Mouse (Mus musculus): ENCODE measurements at regions not wholly inside any gene's neighbourhood (a gene's known extent, or its start where the extent isn't known, plus 50 kb on each side); places are given as distances from the start of the nearest gene placed in this dataset.
A peak's percentile ranks its signal among the peaks of the same experiment; 100 is the strongest.

DNA sequence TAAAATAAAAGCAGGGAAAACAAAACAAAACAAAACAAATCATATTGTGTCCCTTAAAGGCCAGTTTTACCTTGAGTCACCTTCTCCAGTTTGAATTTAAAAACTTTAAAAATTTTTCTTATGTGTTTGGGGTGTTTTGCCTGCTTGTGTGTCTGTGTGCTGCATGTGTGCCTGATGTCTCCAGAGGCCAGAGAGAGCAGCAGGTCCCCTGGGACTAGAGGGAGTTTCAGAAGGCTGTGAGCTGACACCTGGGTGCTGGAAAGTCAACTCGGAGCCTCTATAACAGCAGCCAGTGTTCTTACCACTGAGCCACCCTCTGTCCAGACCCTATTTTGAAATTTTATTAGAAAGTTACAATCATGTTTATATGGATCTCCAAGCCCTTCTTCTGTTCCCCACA is 77.8 kb upstream of the Ptpn1 start:
- TF ChIP-seq GATA4 (IDR thresholded peaks at IDR 0.05; ENCODE audit: insufficient replicate concordance, low read length) = no peak

DNA sequence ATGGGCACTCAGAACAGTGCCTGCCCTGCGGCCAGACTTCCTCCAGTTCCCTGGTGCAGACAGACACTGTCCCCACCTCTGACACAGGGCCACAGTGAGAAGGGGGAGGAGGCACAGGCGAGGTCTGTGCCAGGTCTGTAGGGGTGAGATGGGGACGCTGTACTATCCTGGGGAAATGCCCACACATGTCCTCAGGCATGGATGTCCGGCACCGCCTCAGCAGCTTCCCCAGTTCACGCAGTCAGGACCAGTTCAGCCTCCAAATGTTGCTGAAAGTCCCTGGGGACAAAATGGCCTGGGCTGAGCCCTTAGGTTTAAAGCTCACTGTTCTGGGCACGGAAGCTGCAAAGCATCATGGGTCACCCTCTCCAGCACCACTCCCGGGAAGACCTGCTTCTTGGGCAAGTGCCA is 78.4 kb upstream of the Ptpn1 start:
- TF ChIP-seq GATA4 (IDR thresholded peaks at IDR 0.05; ENCODE audit: insufficient replicate concordance, low read length) = no peak; the same call in 1 of the 2 replicates

DNA sequence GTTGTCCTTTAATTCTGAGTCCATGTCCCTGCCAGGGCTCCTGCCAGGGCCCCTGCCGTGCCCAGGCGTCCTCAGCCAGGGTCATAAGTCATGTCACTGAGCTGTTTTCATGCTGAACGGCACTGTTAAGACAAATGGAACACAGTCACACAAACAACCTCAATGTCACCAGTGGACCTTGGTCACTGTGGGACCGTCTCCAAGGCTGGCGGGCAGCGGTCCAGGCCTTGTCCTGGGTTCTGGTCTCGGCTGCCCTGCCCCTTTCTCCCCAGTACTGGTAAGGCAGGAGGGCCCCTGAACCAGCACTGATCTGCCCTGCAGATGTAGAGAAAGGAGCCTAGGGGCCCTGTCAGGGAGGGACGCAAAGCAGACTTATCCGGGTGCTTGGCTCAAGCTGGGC is 79.3 kb upstream of the Ptpn1 start:
- TF ChIP-seq GATA4 (IDR thresholded peaks at IDR 0.05; ENCODE audit: insufficient replicate concordance, low read length) = no peak

DNA sequence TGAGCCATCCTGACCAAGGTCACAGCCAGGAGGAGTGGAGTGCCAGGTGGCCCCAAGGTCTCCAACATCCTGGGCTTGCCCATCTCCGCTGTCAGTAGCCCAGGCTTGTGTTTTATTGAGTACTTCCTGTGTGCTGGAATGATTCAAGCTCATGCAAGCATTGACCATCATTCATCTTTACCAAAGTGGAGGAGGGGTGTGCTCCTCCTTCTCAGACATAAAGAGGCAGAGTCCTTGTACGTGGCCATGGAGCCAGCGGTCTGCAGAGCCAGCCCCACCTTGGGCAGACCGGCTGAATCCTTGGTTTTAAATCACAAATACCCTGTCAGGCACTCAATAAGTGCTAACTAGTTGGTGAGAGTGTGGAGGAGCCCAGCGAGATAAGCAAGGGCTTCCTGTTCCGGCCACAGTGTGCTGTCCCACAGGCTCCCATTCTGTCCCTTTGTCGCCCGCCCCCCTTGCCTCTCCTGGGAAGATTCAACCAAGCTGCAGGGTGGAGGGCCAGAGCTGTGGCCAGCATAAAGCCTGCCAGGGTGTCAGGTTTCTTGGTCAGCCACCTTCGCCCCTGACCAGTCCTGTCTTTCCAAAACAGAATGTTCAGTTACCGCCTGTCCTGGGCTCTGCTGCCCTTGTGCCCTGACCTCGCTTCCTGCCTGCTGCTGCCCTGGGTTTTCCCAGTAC is 80.5 kb upstream of the Ptpn1 start:
- peak; percentile 91; the same call in 1 of the 2 replicates for TF ChIP-seq GATA4 (IDR thresholded peaks at IDR 0.05; ENCODE audit: insufficient replicate concordance, low read length)

DNA sequence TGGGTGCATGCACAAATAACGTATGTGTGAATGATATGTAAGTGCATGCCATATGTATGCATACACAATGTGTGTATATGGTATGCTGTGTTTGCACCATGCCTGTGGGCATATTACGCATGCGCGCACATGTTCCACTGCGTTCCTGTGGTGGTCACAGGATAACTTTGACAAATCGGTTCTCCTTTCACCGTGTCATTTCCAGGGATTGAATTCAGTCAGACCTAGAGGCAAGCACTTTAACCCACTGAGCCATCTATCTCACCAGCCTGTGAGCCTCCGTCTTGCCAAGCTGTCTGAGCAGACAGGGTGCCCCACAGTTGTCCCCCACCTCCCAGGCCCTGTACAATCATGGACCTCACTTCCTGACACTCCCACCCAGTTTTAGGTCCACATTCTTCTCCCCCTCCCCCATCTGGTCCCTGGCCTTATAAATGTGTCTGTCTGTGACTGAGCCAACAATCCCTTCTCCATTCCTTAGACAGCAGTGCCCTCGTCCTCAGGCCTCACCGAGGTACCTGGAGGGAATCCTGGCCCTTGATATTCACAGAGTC is 81.8 kb upstream of the Ptpn1 start:
- no peak for TF ChIP-seq GATA4 (IDR thresholded peaks at IDR 0.05; ENCODE audit: insufficient replicate concordance, low read length)

DNA sequence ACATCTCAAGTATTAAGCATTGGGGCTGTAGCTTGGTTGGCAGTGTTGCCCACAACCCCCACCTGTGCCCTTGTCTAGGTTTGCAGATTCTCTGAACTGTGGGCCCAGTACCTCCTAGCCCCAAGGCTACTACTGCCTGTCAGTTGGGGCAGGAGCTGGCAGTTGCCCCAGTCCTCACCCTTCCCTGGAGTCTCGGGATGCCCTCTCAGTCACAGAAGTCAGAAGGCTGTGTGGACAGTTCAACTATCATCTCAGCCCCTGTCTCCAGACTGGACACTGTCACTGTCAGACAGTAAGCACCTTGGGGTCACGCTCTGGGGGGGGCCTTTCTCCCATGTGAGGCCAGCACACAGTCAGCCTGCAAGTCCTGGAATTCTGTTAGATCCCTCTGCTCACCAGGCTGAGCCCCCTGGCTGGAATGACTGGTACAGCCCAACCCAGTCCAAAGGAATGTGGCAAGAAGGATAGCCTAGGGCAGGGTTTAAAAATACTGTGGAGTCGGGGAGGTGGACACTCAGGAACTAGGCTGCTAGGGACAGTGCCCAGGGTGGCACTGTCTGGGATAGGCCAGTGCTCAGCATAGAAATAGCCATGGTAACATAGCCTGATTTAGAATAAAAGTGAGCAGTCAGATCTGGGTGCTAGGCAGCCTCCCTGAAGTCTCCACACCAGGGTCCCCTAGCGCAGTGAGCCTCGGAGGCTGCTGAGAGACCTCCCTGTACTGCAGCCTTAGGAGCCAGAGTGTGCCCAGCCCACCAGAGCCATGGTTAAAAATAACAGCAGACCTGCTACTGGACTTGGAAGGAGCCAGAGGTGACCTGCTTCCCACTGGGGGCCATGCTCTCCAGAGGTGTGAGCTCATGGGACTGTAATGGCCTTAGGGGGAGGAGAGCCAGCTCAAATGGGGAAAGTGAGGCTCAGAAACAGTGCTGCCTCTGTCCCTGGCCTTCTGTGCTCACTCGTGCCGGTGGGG is 83.1 kb upstream of the Ptpn1 start:
- TF ChIP-seq GATA4 (IDR thresholded peaks at IDR 0.05; ENCODE audit: insufficient replicate concordance, low read length) = no peak

DNA sequence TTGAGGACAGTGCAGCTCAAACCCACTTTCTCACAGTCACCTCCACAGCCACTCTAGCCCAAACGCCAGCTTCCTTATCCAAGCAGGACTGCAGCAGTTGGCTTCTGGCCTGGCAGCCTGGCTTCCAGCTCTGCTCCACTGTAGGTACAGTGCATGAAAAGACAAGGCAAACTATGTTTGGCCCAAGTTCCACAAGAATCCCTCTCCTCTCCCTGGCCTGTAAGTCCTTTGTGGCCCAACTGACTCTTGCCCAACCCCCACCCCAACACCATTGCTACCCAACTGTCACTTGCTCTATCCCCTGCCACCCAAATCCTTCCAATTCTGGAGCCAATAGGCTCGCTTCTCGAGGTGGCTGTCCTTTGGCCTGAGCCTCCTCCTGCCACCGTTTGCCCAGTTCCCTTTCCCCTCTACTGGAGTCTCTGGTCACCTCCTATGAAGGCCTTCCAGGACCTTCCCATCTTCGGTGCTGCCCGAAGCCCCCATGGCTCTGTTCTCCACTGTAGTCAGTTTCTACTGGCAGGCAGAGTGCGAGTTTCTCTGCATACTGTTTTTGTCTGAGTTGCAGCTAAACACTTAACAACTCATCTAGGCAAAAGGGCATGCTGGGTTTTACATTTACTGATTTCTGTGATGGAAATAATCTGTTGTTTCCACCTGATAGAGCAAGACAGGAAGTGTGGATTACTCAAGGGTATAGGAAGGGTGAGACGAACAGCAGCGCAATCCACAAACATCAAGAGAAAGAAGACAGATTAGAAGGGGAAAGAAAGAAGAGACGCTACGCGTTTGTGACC is 84.4 kb upstream of the Ptpn1 start:
- no peak for TF ChIP-seq GATA4 (IDR thresholded peaks at IDR 0.05; ENCODE audit: insufficient replicate concordance, low read length)

DNA sequence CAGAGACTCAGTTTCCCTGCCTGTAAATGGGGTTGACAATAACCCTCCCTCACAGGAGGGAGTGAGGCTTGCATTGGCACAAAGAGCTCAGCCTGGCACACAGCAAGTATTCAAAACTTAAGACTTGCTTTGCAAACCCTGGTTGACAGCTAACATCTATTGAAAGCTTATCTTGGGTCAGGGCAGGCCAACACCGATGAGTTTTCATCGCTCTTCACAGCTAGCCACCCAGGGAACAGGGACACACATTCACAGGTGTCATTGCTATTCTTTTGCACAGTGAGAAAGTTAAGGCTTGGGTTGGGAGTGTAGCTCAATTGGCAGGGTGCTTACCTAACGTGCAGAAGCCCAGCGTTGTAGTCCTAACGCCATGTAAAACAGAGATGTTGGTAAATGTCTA is 86.5 kb upstream of the Ptpn1 start:
- TF ChIP-seq GATA4 (IDR thresholded peaks at IDR 0.05; ENCODE audit: insufficient replicate concordance, low read length) = no peak

DNA sequence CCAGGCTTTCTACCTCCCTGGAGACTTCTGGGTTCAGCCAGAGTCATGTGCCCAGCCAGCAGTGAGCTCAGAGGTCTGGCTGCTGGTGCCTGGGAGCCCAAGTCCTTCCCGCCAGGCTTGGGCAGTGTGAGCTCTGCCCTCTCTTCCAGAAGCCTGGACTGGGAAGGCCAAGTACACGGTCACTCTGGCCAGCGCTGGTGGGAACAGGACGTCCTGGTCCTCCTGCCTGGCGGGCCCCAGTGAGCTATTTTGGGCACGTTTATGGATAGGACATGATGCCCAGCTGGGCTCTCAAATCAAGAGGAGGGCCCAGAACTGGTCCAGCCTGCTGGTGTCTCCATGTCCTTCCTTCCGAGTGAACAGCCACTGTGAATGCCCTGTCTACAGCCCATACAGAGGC is 87.3 kb upstream of the Ptpn1 start:
- TF ChIP-seq GATA4 (IDR thresholded peaks at IDR 0.05; ENCODE audit: insufficient replicate concordance, low read length) = peak; percentile 61; the same call in 1 of the 2 replicates

DNA sequence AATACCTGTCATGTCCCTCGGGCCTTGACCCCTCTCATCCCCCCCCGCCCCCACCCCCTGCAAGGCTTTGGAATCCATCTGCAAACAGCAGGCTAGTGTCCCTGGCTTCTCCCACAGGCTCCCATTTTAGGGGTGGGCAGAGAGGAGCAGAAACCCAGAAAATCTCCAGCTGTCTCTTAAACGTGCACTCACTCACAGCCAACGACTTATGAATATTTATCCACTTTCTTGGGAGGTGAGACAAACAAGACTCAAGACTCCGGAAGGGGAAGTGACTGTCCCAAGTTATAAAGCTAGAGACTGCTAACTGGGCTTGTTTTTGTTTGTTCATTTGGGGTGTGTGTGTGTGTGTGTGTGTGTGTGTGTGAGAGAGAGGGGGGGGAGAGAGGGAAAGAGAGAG is 87.9 kb upstream of the Ptpn1 start:
- no peak for TF ChIP-seq GATA4 (IDR thresholded peaks at IDR 0.05; ENCODE audit: insufficient replicate concordance, low read length)

DNA sequence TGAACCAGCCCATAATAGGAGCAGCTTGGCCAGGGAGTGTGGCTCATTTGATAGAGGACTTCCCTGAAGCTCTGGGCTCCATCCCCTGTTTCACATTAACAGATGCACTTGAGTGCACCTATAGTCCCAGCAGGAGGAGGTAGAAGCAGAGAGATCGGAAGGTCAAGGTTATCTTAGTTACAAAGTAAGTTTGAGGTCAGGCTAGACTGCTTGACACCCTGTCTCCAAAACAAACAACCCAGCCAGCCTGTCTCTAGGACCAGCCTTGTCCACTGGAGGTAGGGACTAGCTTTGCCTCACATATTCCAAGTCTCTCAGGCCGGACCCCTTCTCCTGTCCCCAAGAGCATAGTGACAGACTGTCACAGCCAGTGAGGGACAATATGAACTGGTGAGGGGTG is 88.9 kb upstream of the Ptpn1 start:
- no peak for TF ChIP-seq GATA4 (IDR thresholded peaks at IDR 0.05; ENCODE audit: insufficient replicate concordance, low read length)

DNA sequence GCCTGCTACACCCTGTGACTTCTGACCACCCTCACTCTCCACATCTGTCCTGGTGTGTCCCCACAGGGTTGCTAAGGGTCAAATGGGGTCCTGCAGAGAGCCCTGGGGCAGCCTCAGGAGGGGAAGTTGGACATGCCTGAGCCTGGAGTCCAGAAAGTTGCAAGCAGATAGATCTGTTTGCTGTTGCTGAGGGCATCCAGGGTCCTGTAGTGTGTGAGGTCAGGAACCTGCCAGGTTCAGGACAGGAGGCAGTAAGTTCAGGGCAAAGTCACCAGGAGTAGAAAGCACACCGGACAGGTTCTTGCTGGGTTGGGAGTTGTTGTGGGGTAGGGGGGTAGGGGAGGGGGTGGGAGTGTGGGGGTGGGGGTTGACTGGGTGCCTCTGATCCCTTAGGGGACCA is 89.4 kb upstream of the Ptpn1 start:
- no peak for TF ChIP-seq GATA4 (IDR thresholded peaks at IDR 0.05; ENCODE audit: insufficient replicate concordance, low read length)

DNA sequence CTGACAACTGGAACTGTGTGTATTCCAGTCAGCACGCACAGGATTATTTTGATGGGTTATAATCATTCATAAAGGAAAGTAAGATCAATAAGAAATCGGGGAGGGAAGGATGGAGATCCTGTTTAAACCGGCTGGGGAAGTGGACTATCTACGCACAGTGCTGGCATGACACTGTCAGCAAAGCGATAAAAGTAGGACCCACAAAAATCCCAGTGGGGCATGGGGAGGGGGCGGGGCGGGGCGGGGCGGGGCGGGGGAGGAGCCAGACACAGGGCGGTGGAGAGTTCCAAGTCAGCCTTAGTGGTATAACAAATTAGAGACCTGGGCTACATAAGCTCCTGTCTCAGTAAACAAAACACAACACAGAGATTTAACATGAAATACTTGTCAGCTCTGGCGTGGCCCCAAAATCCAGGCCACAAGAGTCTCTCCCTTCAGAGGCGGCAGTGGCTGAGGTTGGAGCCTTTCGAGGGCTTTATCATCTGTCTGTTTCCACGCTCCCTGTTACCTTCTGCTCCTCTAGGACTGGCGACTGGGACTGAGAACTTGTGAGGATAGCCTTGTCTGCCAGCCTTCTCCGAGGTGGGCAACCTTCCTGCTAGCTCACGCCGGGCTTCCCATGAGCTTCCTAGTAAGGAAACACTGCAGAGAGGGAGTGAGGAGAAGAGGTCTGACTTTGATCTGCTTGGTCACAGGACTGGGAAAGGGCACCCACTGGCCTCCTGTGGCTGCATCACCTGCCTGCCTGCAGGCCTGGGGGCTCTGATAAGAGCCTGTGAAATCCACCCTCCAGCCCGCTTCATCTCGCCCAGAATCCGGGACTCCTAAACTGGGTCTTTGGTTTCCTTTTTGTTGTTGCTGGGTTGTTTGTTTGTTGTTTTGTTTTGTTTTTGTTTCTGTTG is 90.3 kb upstream of the Ptpn1 start:
- no peak for TF ChIP-seq GATA4 (IDR thresholded peaks at IDR 0.05; ENCODE audit: insufficient replicate concordance, low read length)

DNA sequence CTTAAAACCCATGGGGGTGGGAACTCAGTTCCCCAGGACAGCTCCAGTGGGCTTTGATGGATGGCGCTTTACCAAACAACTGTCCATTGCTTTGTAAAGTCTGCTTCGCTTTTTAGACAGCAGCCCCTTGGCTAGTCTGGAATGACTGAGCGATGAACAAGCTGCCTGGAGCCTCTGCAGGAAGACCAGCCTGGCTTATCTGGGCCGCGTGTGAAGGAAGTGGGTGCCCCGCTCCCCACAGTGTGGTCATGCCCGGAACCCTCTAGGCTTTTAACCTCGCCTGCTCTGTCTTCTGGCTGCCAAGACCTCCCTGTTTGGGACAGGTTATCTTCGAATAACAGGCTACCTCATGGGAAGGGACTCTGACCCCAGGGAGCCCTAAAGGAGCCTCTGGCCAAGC is 91.5 kb upstream of the Ptpn1 start:
- no peak for TF ChIP-seq GATA4 (IDR thresholded peaks at IDR 0.05; ENCODE audit: insufficient replicate concordance, low read length)

All from liver, adult (tissue).